9 mouse cellular contexts compared by ENCODE assay signal in the genomic region with DNA sequence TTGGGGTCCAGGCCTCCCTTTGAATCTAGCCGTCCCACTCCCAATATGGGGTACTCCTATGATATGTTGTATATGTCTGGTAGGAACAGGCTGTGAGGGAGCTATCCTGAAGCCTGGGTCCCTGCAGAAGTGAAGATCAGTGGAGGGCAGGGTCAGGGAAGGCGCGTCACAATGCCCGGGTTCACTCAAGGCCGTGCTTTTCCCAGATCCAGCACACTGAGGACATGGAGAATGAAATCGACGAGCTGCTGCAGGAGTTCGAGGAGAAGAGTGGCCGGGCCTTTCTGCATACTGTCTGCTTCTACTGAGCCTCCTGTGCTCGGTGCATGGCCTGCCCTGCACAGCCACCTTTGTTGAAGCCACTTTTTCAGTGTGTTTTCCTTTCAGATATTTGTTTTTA. TPM values are rescaled to one million over a fixed set of nuclear protein-coding genes. Genes with fewer than 3 reads are reported as not detected.
DNase-seq lines count a peak whose midpoint lies in the region; ATAC-seq and TF ChIP-seq lines count a peak whose summit lies in the region.
"Had no signal": no experiment of that assay in that cellular context is flagged by ENCODE, and none has a peak within 500 bp of the region (broad histone marks: within the 10 kb centered on the region; RNA-seq: fewer than 3 reads in every experiment).

No protein-coding gene starts in this region.

- no peak overlapping the region for H3K4me3 ChIP-seq in forebrain, embryonic 12.5 days (replicated peaks)
- no peak overlapping the region for H3K4me3 ChIP-seq in forebrain, embryonic 14.5 days (ENCODE audit: low read depth, low read length)
- 0 out of 2 replicates have a peak overlapping the region, but pooled peaks have one; percentile 85 for H3K4me3 ChIP-seq in lung, embryonic 14.5 days (ENCODE audit: low read depth, low read length)
- H3K4me3 ChIP-seq in macrophage (ENCODE audit: inconsistent target), result peak overlapping the region; percentile 48; the same call in 1 of the 2 replicates

- peaks cover 21% of the 10 kb centered on the region for H3K36me3 ChIP-seq in forebrain, embryonic 12.5 days (replicated peaks)
- peaks cover 18% of the 10 kb centered on the region; the same call in 1 of the 2 replicates for H3K36me3 ChIP-seq in forebrain, embryonic 14.5 days (ENCODE audit: control insufficient read depth, insufficient read depth, low read length)
- peaks cover 25% of the 10 kb centered on the region for H3K36me3 ChIP-seq in lung, embryonic 14.5 days (ENCODE audit: insufficient read depth)
- H3K36me3 ChIP-seq in macrophage (ENCODE audit: inconsistent target), result no peaks in the 10 kb centered on the region; the same call in 1 of the 2 replicates

- TF ChIP-seq CTCF in lung, embryonic 14.5 days (IDR thresholded peaks at IDR 0.05; ENCODE audit: low read depth), result no peak

- H3K4me1 ChIP-seq in forebrain, embryonic 12.5 days, result peaks cover 29% of the 10 kb centered on the region
- peaks cover 12% of the 10 kb centered on the region for H3K4me1 ChIP-seq in forebrain, embryonic 14.5 days (ENCODE audit: control insufficient read depth, insufficient read depth, low read length)
- no peaks in the 10 kb centered on the region for H3K4me1 ChIP-seq in lung, embryonic 14.5 days (ENCODE audit: insufficient read depth)

- H3K4me2 ChIP-seq in forebrain, embryonic 12.5 days, result no peak overlapping the region
- no peak overlapping the region for H3K4me2 ChIP-seq in forebrain, embryonic 14.5 days (ENCODE audit: low read length)
- H3K4me2 ChIP-seq in lung, embryonic 14.5 days, result peak overlapping the region; percentile 95

- peaks cover 5% of the 10 kb centered on the region; the same call in 1 of the 2 replicates for H3K79me2 ChIP-seq in macrophage (ENCODE audit: inconsistent target)

- no peak for ATAC-seq in forebrain, embryonic 12.5 days (ENCODE audit: low FRiP score)
- no peak for ATAC-seq in forebrain, embryonic 14.5 days
- ATAC-seq in lung, embryonic 14.5 days (ENCODE audit: insufficient read depth), result no peak

- H3K9me3 ChIP-seq in forebrain, embryonic 12.5 days, result no peaks in the 10 kb centered on the region
- no peaks in the 10 kb centered on the region for H3K9me3 ChIP-seq in forebrain, embryonic 14.5 days (replicated peaks; ENCODE audit: control insufficient read depth, low read length)
- no peaks in the 10 kb centered on the region for H3K9me3 ChIP-seq in lung, embryonic 14.5 days (ENCODE audit: low read depth, low read length)
- H3K9me3 ChIP-seq: forebrain, embryonic 10.5 days had no signal

- 0 out of 2 replicates have a peak overlapping the region, but pooled peaks have one; percentile 92 for H3K9ac ChIP-seq in forebrain, embryonic 12.5 days
- no peak overlapping the region for H3K9ac ChIP-seq in forebrain, embryonic 14.5 days (ENCODE audit: low read length)
- H3K9ac ChIP-seq in lung, embryonic 14.5 days, result no peak overlapping the region

- no peak overlapping the region for H3K27ac ChIP-seq in forebrain, embryonic 12.5 days
- no peak overlapping the region for H3K27ac ChIP-seq in forebrain, embryonic 14.5 days (ENCODE audit: low read depth, low read length)
- H3K27ac ChIP-seq in lung, embryonic 14.5 days (ENCODE audit: low read depth), result no peak overlapping the region
- peak overlapping the region; percentile 84 for H3K27ac ChIP-seq in macrophage

- no peak for DNase-seq in forebrain, embryonic 14.5 days (ENCODE audit: low spot score)
- DNase-seq in lung, embryonic 14.5 days, result no peak
- DNase-seq in lung, adult 18-20 months, result no peak
- peak; percentile 39 to 45 for DNase-seq in adrenal gland, postnatal 36 days
- DNase-seq in natural killer cell, adult 2 months (ENCODE audit: low spot score in 2 of 2), result no peak
- DNase-seq in urinary bladder, postnatal 25 days (ENCODE audit: low spot score), result no peak

- 90% methylated on average over 10 of the region's 10 CpGs for WGBS in forebrain, embryonic 12.5 days
- WGBS in forebrain, embryonic 14.5 days, result 89% methylated on average over 10 of the region's 10 CpGs
- 81% methylated on average over 10 of the region's 10 CpGs for WGBS in lung, embryonic 14.5 days
- WGBS in macrophage (ENCODE audit: missing documents), result 96% methylated on average over 7 of the region's 10 CpGs

- no peaks in the 10 kb centered on the region for H3K27me3 ChIP-seq in forebrain, embryonic 12.5 days
- H3K27me3 ChIP-seq in forebrain, embryonic 14.5 days (replicated peaks; ENCODE audit: control insufficient read depth, insufficient read depth, low read length), result no peaks in the 10 kb centered on the region
- H3K27me3 ChIP-seq in lung, embryonic 14.5 days (ENCODE audit: insufficient read depth, low read length), result no peaks in the 10 kb centered on the region

RNA-seq across cellular contexts. Expression of a gene that starts 1.3 kb away (rescaled TPM):
- 2.5 and 3.2 TPM in 2 replicates for polyA plus RNA-seq in forebrain, embryonic 12.5 days (2016; fragmentation: Nextera tagmentation; extraction: Ambion mirVana)
- 3.4 and 3.5 TPM in 2 replicates for polyA plus RNA-seq in forebrain, embryonic 14.5 days (2014; fragmentation: Nextera tagmentation; extraction: Ambion mirVana)
- 0.41 and 0.86 TPM in 2 replicates for polyA plus RNA-seq in lung, embryonic 14.5 days (2014; fragmentation: Nextera tagmentation; extraction: Ambion mirVana)
- total RNA-seq in adrenal gland, postnatal 36 days (2021), result under 1 TPM; 0.70 to 0.72 TPM
- total RNA-seq in macrophage (2018; cell fraction: chromatin; rRNA removed), result 1 to 10 TPM in 14 of 26 experiments, under 1 TPM in 12; 0.14 to 4.9 (median 1.1) TPM
- total RNA-seq in macrophage (2018; cell fraction: cytosol; rRNA removed), result under 1 TPM in 25 of 26 experiments, not detected in 1; 0.07 to 0.66 (median 0.26) TPM
- 1 to 10 TPM in 11 of 26 experiments, under 1 TPM in 15; 0.25 to 4.8 (median 0.87) TPM for total RNA-seq in macrophage (2018; cell fraction: nucleus; rRNA removed)
- 0.10 to 1.0 TPM (median 0.32 TPM) in 3 replicates for polyA plus RNA-seq in macrophage (2018)

RNA-seq across cellular contexts. Expression of a gene that starts 27.6 kb away (rescaled TPM):
- polyA plus RNA-seq in forebrain, embryonic 12.5 days (2016; fragmentation: Nextera tagmentation; extraction: Ambion mirVana), result 95.3 and 99.0 TPM in 2 replicates
- polyA plus RNA-seq in forebrain, embryonic 14.5 days (2014; fragmentation: Nextera tagmentation; extraction: Ambion mirVana), result 62.0 and 70.0 TPM in 2 replicates
- polyA plus RNA-seq in lung, embryonic 14.5 days (2014; fragmentation: Nextera tagmentation; extraction: Ambion mirVana), result 96.6 and 102 TPM in 2 replicates
- 10 to 100 TPM; 83.2 to 94.1 TPM for total RNA-seq in adrenal gland, postnatal 36 days (2021)
- 100 to 1,000 TPM in 3 of 26 experiments, 10 to 100 TPM in 23; 15.5 to 134 (median 57.2) TPM for total RNA-seq in macrophage (2018; cell fraction: chromatin; rRNA removed)
- 10 to 100 TPM in 19 of 26 experiments, 1 to 10 TPM in 7; 7.1 to 15.2 (median 11.9) TPM for total RNA-seq in macrophage (2018; cell fraction: cytosol; rRNA removed)
- total RNA-seq in macrophage (2018; cell fraction: nucleus; rRNA removed), result 10 to 100 TPM in 25 of 26 experiments, 1 to 10 TPM in 1; 8.5 to 86.6 (median 23.1) TPM
- polyA plus RNA-seq in macrophage (2018), result 11.3 to 32.7 TPM (median 12.1 TPM) in 3 replicates

RNA-seq across cellular contexts. Expression of a gene that starts 28.7 kb away (rescaled TPM):
- 137 and 139 TPM in 2 replicates for polyA plus RNA-seq in forebrain, embryonic 12.5 days (2016; fragmentation: Nextera tagmentation; extraction: Ambion mirVana)
- 153 and 179 TPM in 2 replicates for polyA plus RNA-seq in forebrain, embryonic 14.5 days (2014; fragmentation: Nextera tagmentation; extraction: Ambion mirVana)
- polyA plus RNA-seq in lung, embryonic 14.5 days (2014; fragmentation: Nextera tagmentation; extraction: Ambion mirVana), result 153 and 156 TPM in 2 replicates
- 100 to 1,000 TPM in 1 of 2 experiments, 10 to 100 TPM in 1; 98.1 to 123 TPM for total RNA-seq in adrenal gland, postnatal 36 days (2021)
- 100 to 1,000 TPM in 20 of 26 experiments, 10 to 100 TPM in 6; 52.4 to 177 (median 111) TPM for total RNA-seq in macrophage (2018; cell fraction: chromatin; rRNA removed)
- 100 to 1,000 TPM; 110 to 201 (median 135) TPM for total RNA-seq in macrophage (2018; cell fraction: cytosol; rRNA removed)
- 100 to 1,000 TPM in 14 of 26 experiments, 10 to 100 TPM in 12; 78.9 to 193 (median 101) TPM for total RNA-seq in macrophage (2018; cell fraction: nucleus; rRNA removed)
- polyA plus RNA-seq in macrophage (2018), result 125 to 264 TPM (median 166 TPM) in 3 replicates

RNA-seq across cellular contexts. Expression of a gene that starts 39.1 kb away (rescaled TPM):
- polyA plus RNA-seq in forebrain, embryonic 12.5 days (2016; fragmentation: Nextera tagmentation; extraction: Ambion mirVana), result 2.4 and 5.9 TPM in 2 replicates
- polyA plus RNA-seq in forebrain, embryonic 14.5 days (2014; fragmentation: Nextera tagmentation; extraction: Ambion mirVana), result 3.2 and 3.8 TPM in 2 replicates
- polyA plus RNA-seq in lung, embryonic 14.5 days (2014; fragmentation: Nextera tagmentation; extraction: Ambion mirVana), result 2.5 and 2.7 TPM in 2 replicates
- 10 to 100 TPM; 31.3 to 59.8 TPM for total RNA-seq in adrenal gland, postnatal 36 days (2021)
- 1 to 10 TPM in 3 of 26 experiments, under 1 TPM in 5, not detected in 18; 0.25 to 2.6 (median 0.71) TPM for total RNA-seq in macrophage (2018; cell fraction: chromatin; rRNA removed)
- 1 to 10 TPM in 13 of 26 experiments, under 1 TPM in 13; 0.15 to 2.9 (median 0.80) TPM for total RNA-seq in macrophage (2018; cell fraction: cytosol; rRNA removed)
- 1 to 10 TPM in 4 of 26 experiments, under 1 TPM in 12, not detected in 10; 0.20 to 5.8 (median 0.64) TPM for total RNA-seq in macrophage (2018; cell fraction: nucleus; rRNA removed)
- polyA plus RNA-seq in macrophage (2018), result 1.1 to 1.9 TPM (median 1.4 TPM) in 3 replicates

RNA-seq across cellular contexts. Expression of a gene that starts 41.2 kb away (rescaled TPM):
- polyA plus RNA-seq in forebrain, embryonic 12.5 days (2016; fragmentation: Nextera tagmentation; extraction: Ambion mirVana), result 9.8 and 11.5 TPM in 2 replicates
- 21.8 and 24.6 TPM in 2 replicates for polyA plus RNA-seq in forebrain, embryonic 14.5 days (2014; fragmentation: Nextera tagmentation; extraction: Ambion mirVana)
- 8.7 and 8.9 TPM in 2 replicates for polyA plus RNA-seq in lung, embryonic 14.5 days (2014; fragmentation: Nextera tagmentation; extraction: Ambion mirVana)
- total RNA-seq in adrenal gland, postnatal 36 days (2021), result 1 to 10 TPM; 3.4 to 6.0 TPM
- 1 to 10 TPM in 1 of 26 experiments, under 1 TPM in 17, not detected in 8; 0.17 to 1.0 (median 0.36) TPM for total RNA-seq in macrophage (2018; cell fraction: chromatin; rRNA removed)
- total RNA-seq in macrophage (2018; cell fraction: cytosol; rRNA removed), result under 1 TPM in 12 of 26 experiments, not detected in 14; 0.04 to 0.10 (median 0.06) TPM
- total RNA-seq in macrophage (2018; cell fraction: nucleus; rRNA removed), result under 1 TPM in 14 of 26 experiments, not detected in 12; 0.12 to 0.98 (median 0.32) TPM
- polyA plus RNA-seq in macrophage (2018), result 0.09 to 0.10 TPM in 2 of 3 replicates, not detected in the other

Comparison
In these comparisons a context has a peak if more than half of its experiments do, and no peak if none do; other contexts are left out.
1. H3K4me3 ChIP-seq: peak in lung, embryonic 14.5 days (single experiment) and macrophage (single experiment); none in forebrain, embryonic 12.5 days (single experiment) and forebrain, embryonic 14.5 days (single experiment).
2. DNase-seq: peak in adrenal gland, postnatal 36 days (2 of 2); none in forebrain, embryonic 14.5 days (single experiment), lung, embryonic 14.5 days (single experiment), lung, adult 18-20 months (0 of 2), natural killer cell, adult 2 months (0 of 2) and urinary bladder, postnatal 25 days (single experiment).